Mouse (Mus musculus): ENCODE results near the gene Mex3a. TPM values are rescaled to one million over a fixed set of nuclear protein-coding genes. Genes with fewer than 3 reads are reported as not detected.

Mex3a gene
- 3.4 and 4.9 TPM in 2 replicates for total RNA-seq (2012; rRNA removed)
- total RNA-seq (2014; rRNA removed), result 0.86 and 1.1 TPM in 2 replicates
- 2.0 and 2.5 TPM in 2 replicates for polyA plus RNA-seq (2012; ENCODE audit: insufficient read length, low read depth)

DNA sequence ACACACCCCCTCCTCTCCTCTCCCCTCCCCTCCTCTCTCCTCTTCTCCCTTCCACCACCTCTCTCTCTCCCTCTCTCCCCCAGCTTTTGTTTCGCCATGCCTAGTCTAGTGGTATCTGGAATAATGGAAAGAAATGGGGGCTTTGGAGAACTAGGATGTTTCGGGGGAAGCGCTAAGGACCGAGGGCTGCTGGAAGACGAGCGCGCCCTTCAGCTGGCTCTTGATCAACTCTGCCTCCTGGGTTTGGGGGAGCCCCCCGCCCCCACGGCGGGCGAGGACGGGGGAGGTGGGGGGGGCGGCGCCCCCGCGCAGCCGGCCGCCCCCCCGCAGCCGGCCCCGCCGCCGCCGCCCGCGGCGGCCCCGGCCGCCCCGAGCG, at the start of gene Mex3a:
Mex3a (plus strand) TSS at position 97 of the 376 bp plus-strand sequence.
- TF ChIP-seq MAZ (IDR thresholded peaks at IDR 0.05; ENCODE audit: low read depth, low read length), result 0 out of 2 replicates have a peak, but pooled peaks have one; percentile 14
- TF ChIP-seq POLR2A (IDR thresholded peaks at IDR 0.05; ENCODE audit: low read depth, low read length), result no peak
- Histone ChIP-seq H3K79me2 (replicated peaks; ENCODE audit: control insufficient read depth, extremely low read depth, insufficient read depth, poor library complexity, severe bottlenecking) (no peaks in the 10 kb centered on the region), H3K27ac (ENCODE audit: insufficient read depth, low read depth) (peak within 1 kb of the TSS; percentile 26; the same call in 1 of the 2 replicates), H3K4me2 (ENCODE audit: insufficient read depth, low read depth, poor library complexity, severe bottlenecking) (peak within 1 kb of the TSS; percentile 90), H3K4me3 (replicated peaks in 1 of 3; ENCODE audit: low read depth in 2 of 3, low read length in 2 of 3, poor library complexity in 1 of 3) (peak within 1 kb of the TSS; percentile 59 to 84 (median 79)), H3K9me3 (replicated peaks; ENCODE audit: low read length) (no peaks in the 10 kb centered on the region), H3K27me3 (replicated peaks) (peaks cover 9% of the 10 kb centered on the region), H3K9ac (ENCODE audit: insufficient read depth, low read depth) (peak within 1 kb of the TSS; percentile 95), H3K4me1 (ENCODE audit: control insufficient read depth in 1 of 2, insufficient read depth in 2 of 2) (peaks cover 20 to 47% of the 10 kb centered on the region in 2 experiments), H3K36me3 (replicated peaks in 1 of 2; ENCODE audit: control insufficient read depth in 1 of 2, insufficient read depth in 1 of 2, low read length in 1 of 2) (peaks cover 11 to 30% of the 10 kb centered on the region in 2 experiments)
- dilution Hi-C loops (cut with MboI; ENCODE audit: extremely low pct_ligation_motif_present, extremely low pct_unique_long_range_greater_than_20kb, low sequenced_read_pairs) (no loop called here), in situ Hi-C loops (cut with MboI; ENCODE audit: low pct_ligation_motif_present, low pct_unique_long_range_greater_than_20kb, low sequenced_read_pairs) (no loop called here)
- DNase-seq (ENCODE audit: extremely low read depth), result no peak

DNA sequence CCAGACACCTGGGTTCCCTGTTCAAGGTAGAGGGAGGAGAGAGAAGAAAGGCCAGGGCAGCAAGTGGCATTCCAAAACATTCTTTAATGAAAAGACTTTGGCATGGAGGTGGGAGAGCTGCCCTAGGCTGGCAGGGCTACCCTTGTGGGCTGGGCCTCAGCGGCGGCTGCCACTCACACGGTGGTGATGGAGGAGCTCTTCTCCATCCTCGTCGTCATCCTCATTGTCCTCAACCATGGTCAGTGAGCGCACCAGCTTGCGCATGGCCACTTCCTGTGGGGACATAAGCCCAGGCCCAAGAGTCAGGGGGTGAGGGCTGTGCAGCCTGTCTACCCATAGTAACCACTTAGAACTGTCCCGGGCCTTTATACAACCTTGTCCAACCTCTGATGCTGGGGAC, 49.1 kb upstream of the Mex3a start:
- H3K4me3 ChIP-seq (replicated peaks in 1 of 3; ENCODE audit: low read depth in 2 of 3, low read length in 2 of 3, poor library complexity in 1 of 3), result no peak overlapping the region
- H3K4me2 ChIP-seq (ENCODE audit: insufficient read depth, low read depth, poor library complexity, severe bottlenecking), result no peak overlapping the region
- in situ Hi-C loops (cut with MboI; ENCODE audit: low pct_ligation_motif_present, low pct_unique_long_range_greater_than_20kb, low sequenced_read_pairs), result no loop called here
- peaks cover 17% of the 10 kb centered on the region for H3K27me3 ChIP-seq (replicated peaks)
- no peaks in the 10 kb centered on the region for H3K79me2 ChIP-seq (replicated peaks; ENCODE audit: control insufficient read depth, extremely low read depth, insufficient read depth, poor library complexity, severe bottlenecking)
- H3K4me1 ChIP-seq (ENCODE audit: control insufficient read depth in 1 of 2, insufficient read depth in 2 of 2), result peaks cover 0 to 2% of the 10 kb centered on the region in 2 experiments; a peak in 3 of 4 replicates
- no peak overlapping the region for H3K27ac ChIP-seq (ENCODE audit: insufficient read depth, low read depth)
- dilution Hi-C loops (cut with MboI; ENCODE audit: extremely low pct_ligation_motif_present, extremely low pct_unique_long_range_greater_than_20kb, low sequenced_read_pairs), result no loop called here
- H3K9ac ChIP-seq (ENCODE audit: insufficient read depth, low read depth), result no peak overlapping the region
- H3K9me3 ChIP-seq (replicated peaks; ENCODE audit: low read length), result no peaks in the 10 kb centered on the region
- no peak for DNase-seq (ENCODE audit: extremely low read depth)
- TF ChIP-seq CHD1 (IDR thresholded peaks at IDR 0.05; ENCODE audit: low read depth, low read length) (no peak), PAX5 (IDR thresholded peaks at IDR 0.05; ENCODE audit: low read length) (no peak), RAD21 (IDR thresholded peaks at IDR 0.05; ENCODE audit: low read depth, low read length) (no peak), SIN3A (IDR thresholded peaks at IDR 0.05; ENCODE audit: low read length) (no peak), EP300 (IDR thresholded peaks at IDR 0.05; ENCODE audit: low read length) (no peak), ZMIZ1 (IDR thresholded peaks at IDR 0.05; ENCODE audit: low read depth, low read length) (no peak), MYC (IDR thresholded peaks at IDR 0.05; ENCODE audit: low read depth, low read length) (no peak)
- H3K36me3 ChIP-seq (replicated peaks in 1 of 2; ENCODE audit: control insufficient read depth in 1 of 2, insufficient read depth in 1 of 2, low read length in 1 of 2), result peaks cover 34 to 55% of the 10 kb centered on the region in 2 experiments

DNA sequence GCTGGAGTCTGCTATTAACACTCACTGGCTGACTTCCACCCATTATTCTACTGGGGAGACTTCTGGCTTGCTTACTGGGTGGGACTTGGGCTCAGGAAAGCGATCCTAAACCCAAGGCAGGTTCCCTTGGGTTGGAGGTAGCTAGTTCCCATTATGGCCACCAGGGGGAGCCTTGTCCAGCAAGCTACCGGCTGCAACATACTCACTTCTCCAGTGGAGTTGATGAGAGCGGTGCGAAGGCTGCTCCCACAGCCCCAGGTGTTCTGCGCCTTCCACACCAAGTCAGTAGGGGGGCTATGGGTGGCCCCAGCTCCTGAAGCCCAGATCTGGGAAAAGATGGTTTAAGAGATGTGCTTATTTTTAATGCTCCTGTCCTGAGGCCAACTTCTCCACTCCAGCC, 48.6 kb upstream of the Mex3a start:
- Histone ChIP-seq H3K4me1 (ENCODE audit: control insufficient read depth in 1 of 2, insufficient read depth in 2 of 2) (peaks cover 3 to 6% of the 10 kb centered on the region in 2 experiments), H3K4me2 (ENCODE audit: insufficient read depth, low read depth, poor library complexity, severe bottlenecking) (no peak overlapping the region), H3K79me2 (replicated peaks; ENCODE audit: control insufficient read depth, extremely low read depth, insufficient read depth, poor library complexity, severe bottlenecking) (no peaks in the 10 kb centered on the region), H3K27me3 (replicated peaks) (peaks cover 14% of the 10 kb centered on the region), H3K9ac (ENCODE audit: insufficient read depth, low read depth) (no peak overlapping the region), H3K27ac (ENCODE audit: insufficient read depth, low read depth) (no peak overlapping the region), H3K9me3 (replicated peaks; ENCODE audit: low read length) (no peaks in the 10 kb centered on the region), H3K36me3 (replicated peaks in 1 of 2; ENCODE audit: control insufficient read depth in 1 of 2, insufficient read depth in 1 of 2, low read length in 1 of 2) (peaks cover 34 to 55% of the 10 kb centered on the region in 2 experiments), H3K4me3 (replicated peaks in 1 of 3; ENCODE audit: low read depth in 2 of 3, low read length in 2 of 3, poor library complexity in 1 of 3) (no peak overlapping the region)
- in situ Hi-C loops (cut with MboI; ENCODE audit: low pct_ligation_motif_present, low pct_unique_long_range_greater_than_20kb, low sequenced_read_pairs) (no loop called here), dilution Hi-C loops (cut with MboI; ENCODE audit: extremely low pct_ligation_motif_present, extremely low pct_unique_long_range_greater_than_20kb, low sequenced_read_pairs) (no loop called here)
- peak; percentile 71 for DNase-seq (ENCODE audit: extremely low read depth)
- TF ChIP-seq MEF2A (IDR thresholded peaks at IDR 0.05; ENCODE audit: borderline replicate concordance, low read depth, low read length), result 0 out of 2 replicates have a peak, but pooled peaks have one; percentile 9
- TF ChIP-seq IRF4 (IDR thresholded peaks at IDR 0.05; ENCODE audit: low read depth, low read length), result peak; percentile 57
- no peak for TF ChIP-seq ZMIZ1 (IDR thresholded peaks at IDR 0.05; ENCODE audit: low read depth, low read length)
- no peak for TF ChIP-seq KAT2A (IDR thresholded peaks at IDR 0.05; ENCODE audit: insufficient replicate concordance, low read length)
- peak; percentile 53; the same call in 1 of the 2 replicates for TF ChIP-seq MYC (IDR thresholded peaks at IDR 0.05; ENCODE audit: low read depth, low read length)
- TF ChIP-seq TBP (conservative IDR thresholded peaks at IDR 0.05; ENCODE audit: low read depth, low read length), result no peak
- 0 out of 2 replicates have a peak, but pooled peaks have one; percentile 31 for TF ChIP-seq SIN3A (IDR thresholded peaks at IDR 0.05; ENCODE audit: low read length)
- peak; percentile 94 for TF ChIP-seq SMC3 (IDR thresholded peaks at IDR 0.05; ENCODE audit: low read depth, low read length)
- TF ChIP-seq MAX (IDR thresholded peaks at IDR 0.05; ENCODE audit: low read length), result peak; percentile 43; the same call in 1 of the 2 replicates
- TF ChIP-seq JUND (conservative IDR thresholded peaks at IDR 0.05; ENCODE audit: low read depth, low read length), result no peak
- no peak for TF ChIP-seq EP300 (IDR thresholded peaks at IDR 0.05; ENCODE audit: low read length)
- TF ChIP-seq ZC3H11A (IDR thresholded peaks at IDR 0.05; ENCODE audit: low read depth, low read length), result peak; percentile 61; the same call in 1 of the 2 replicates
- peak; percentile 73 for TF ChIP-seq RAD21 (IDR thresholded peaks at IDR 0.05; ENCODE audit: low read depth, low read length)
- TF ChIP-seq ELF1 (IDR thresholded peaks at IDR 0.05; ENCODE audit: low read depth, low read length), result 0 out of 2 replicates have a peak, but pooled peaks have one; percentile 9
- no peak for TF ChIP-seq RCOR1 (conservative IDR thresholded peaks at IDR 0.05; ENCODE audit: low read depth, low read length)
- TF ChIP-seq ETS1 (conservative IDR thresholded peaks at IDR 0.05; ENCODE audit: low read depth, low read length), result no peak
- no peak for TF ChIP-seq POLR2A (IDR thresholded peaks at IDR 0.05; ENCODE audit: low read depth, low read length)
- no peak for TF ChIP-seq POLR2AphosphoS2 (IDR thresholded peaks at IDR 0.05; ENCODE audit: low read depth, low read length)
- peak; percentile 58; the same call in 1 of the 2 replicates for TF ChIP-seq NELFE (IDR thresholded peaks at IDR 0.05; ENCODE audit: low read depth, low read length)
- TF ChIP-seq MAZ (IDR thresholded peaks at IDR 0.05; ENCODE audit: low read depth, low read length), result 0 out of 2 replicates have a peak, but pooled peaks have one; percentile 33
- TF ChIP-seq E2F4 (IDR thresholded peaks at IDR 0.05; ENCODE audit: insufficient replicate concordance, low read depth, low read length), result no peak
- no peak for TF ChIP-seq USF2 (conservative IDR thresholded peaks at IDR 0.05; ENCODE audit: low read depth, low read length)

Data from CH12.LX (cell line).